Mouse (Mus musculus) left cerebral cortex, postnatal 25 days (tissue): Measurements from ENCODE around the gene Olfr896-ps1. TPM values are rescaled to one million over a fixed set of nuclear protein-coding genes. Genes with fewer than 3 reads are reported as not detected.

Experiments
- DNase-seq, 2 experiments: peaks; one replicate each; pipeline ENCODE4 v3.0.0; 2022; ENCODE audit warnings: low spot score in 2 of 2, mixed read lengths in 1 of 2
- intact Hi-C: fragments of 180-260 bp; cut with DNase I; formaldehyde crosslinking; loops from one replicate; pipeline ENCODE4 v1.15.1; 2025
- total RNA-seq, 2 experiments: library from RNA; stranded (reverse); gene quantifications; 2 replicates each; pipeline ENCODE4 v1.2.3; 2021

Gene Olfr896-ps1
- total RNA-seq = not detected

DNA sequence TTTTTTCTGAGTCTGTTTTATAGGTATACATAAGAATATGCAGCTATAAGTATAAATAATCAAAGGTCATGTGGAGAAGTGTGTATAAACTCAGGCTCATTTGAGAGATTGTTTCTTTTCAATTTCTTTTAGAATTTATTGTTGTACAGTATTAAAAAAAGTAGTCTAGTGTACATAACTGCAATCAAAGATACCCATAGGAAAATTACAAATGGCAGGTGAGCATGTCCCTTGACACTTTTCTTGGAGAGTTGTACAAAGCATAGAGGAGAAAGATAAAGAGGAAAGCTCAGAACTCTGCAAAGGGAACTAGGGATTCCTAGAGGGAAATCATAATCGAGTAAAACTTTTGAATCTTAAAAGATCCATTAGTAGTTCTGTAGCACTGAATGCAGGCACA, at the start of gene Olfr896-ps1:
Olfr896-ps1 (plus strand) TSS at position 301 of the 400 bp plus-strand sequence.
- intact Hi-C loops = no loop called here
- no peak for DNase-seq

DNA sequence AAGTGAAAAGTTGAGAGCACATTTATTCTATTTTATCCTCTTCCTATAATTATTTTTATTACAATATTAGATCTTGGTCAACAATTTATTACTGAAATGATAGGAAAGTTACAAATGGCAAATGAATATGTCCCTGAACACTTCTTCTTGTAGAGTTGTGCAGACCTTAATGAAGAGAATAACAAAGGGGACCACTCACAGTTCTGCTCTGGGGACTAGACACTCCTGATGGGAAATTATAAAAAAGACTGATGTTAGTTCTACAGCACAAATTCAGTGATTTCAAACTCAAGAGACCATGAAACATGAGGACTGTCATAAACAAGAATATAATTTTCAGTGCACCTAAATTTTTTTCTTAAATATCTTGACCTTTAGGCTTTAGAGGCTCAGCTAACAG, 38.4 kb upstream of the Olfr896-ps1 start, which contains the start of gene Olfr143:
Olfr143 (plus strand) TSS at position 301 of the 400 bp plus-strand sequence.
- no peak for DNase-seq
- intact Hi-C loops = no loop called here

GRCm38 (mm10) chr9:38267551-38267950, 23.4 kb upstream of the Olfr896-ps1 start, which contains the start of gene Olfr895:
Olfr895 (plus strand) TSS chr9:38267851.
- no peak for DNase-seq
- intact Hi-C loops = no loop called here

DNA sequence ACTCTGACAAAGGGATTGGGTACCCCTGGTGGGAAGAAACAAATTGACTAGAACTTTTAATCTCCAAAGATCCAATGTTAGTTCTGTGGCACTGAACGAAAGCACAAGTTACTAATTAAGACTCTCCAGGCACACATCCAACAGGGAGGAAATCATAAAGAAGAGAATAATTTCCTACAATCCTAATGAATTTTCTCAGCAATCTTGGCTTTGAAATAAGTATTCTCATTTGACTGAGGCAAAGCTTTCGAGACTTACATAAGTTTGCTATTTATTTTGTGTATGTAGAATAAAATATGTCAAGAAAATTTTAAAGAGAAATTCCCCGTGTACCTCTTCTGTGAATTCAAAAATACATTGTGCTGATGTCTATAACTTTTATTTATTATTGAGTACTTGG, 37.9 kb downstream of the Olfr896-ps1 start, which contains the start of gene Olfr25:
Olfr25 (plus strand) TSS at position 301 of the 400 bp plus-strand sequence.
- intact Hi-C loops = no loop called here
- DNase-seq = no peak

Other genes with a start within 250 kb of the Olfr896-ps1 start
- gene Olfr884, start 244.6 kb upstream of the Olfr896-ps1 start, total RNA-seq = not detected
- gene Olfr885, start 229.8 kb upstream of the Olfr896-ps1 start, total RNA-seq = not detected
- gene Olfr887, start 207.0 kb upstream of the Olfr896-ps1 start, total RNA-seq = not detected
- not detected for gene Olfr888, start 183.0 kb upstream of the Olfr896-ps1 start, total RNA-seq
- gene Olfr889, start 175.9 kb upstream of the Olfr896-ps1 start, total RNA-seq = not detected
- gene Olfr890, start 148.6 kb upstream of the Olfr896-ps1 start, total RNA-seq = not detected
- gene Olfr891, start 110.3 kb upstream of the Olfr896-ps1 start, total RNA-seq = not detected
- not detected for gene Olfr893, start 82.7 kb upstream of the Olfr896-ps1 start, total RNA-seq
- not detected for gene Olfr894, start 73.1 kb upstream of the Olfr896-ps1 start, total RNA-seq
- not detected for gene Olfr143, start 38.3 kb upstream of the Olfr896-ps1 start, total RNA-seq
- gene Olfr895, start 23.3 kb upstream of the Olfr896-ps1 start, total RNA-seq = not detected
- gene Olfr25, start 38.0 kb downstream of the Olfr896-ps1 start, total RNA-seq = not detected
- not detected for gene Olfr898, start 57.3 kb downstream of the Olfr896-ps1 start, total RNA-seq
- gene Olfr250, start 75.8 kb downstream of the Olfr896-ps1 start, total RNA-seq = not detected
- gene Olfr251, start 86.0 kb downstream of the Olfr896-ps1 start, total RNA-seq = not detected
- not detected for gene Olfr147, start 110.6 kb downstream of the Olfr896-ps1 start, total RNA-seq
- not detected for gene Olfr901, start 138.3 kb downstream of the Olfr896-ps1 start, total RNA-seq
- gene Olfr902, start 156.5 kb downstream of the Olfr896-ps1 start, total RNA-seq = not detected
- not detected for gene Olfr904, start 172.0 kb downstream of the Olfr896-ps1 start, total RNA-seq
- gene Olfr905, start 180.0 kb downstream of the Olfr896-ps1 start, total RNA-seq = not detected
- gene Olfr906, start 196.0 kb downstream of the Olfr896-ps1 start, total RNA-seq = not detected
- not detected for gene Olfr907, start 204.7 kb downstream of the Olfr896-ps1 start, total RNA-seq
- not detected for gene Olfr911-ps1, start 230.5 kb downstream of the Olfr896-ps1 start, total RNA-seq
- gene Olfr910, start 246.7 kb downstream of the Olfr896-ps1 start, total RNA-seq = not detected